Mouse (Mus musculus): Measurements from ENCODE around the gene Adamts8.

Adamts8 gene

DNA sequence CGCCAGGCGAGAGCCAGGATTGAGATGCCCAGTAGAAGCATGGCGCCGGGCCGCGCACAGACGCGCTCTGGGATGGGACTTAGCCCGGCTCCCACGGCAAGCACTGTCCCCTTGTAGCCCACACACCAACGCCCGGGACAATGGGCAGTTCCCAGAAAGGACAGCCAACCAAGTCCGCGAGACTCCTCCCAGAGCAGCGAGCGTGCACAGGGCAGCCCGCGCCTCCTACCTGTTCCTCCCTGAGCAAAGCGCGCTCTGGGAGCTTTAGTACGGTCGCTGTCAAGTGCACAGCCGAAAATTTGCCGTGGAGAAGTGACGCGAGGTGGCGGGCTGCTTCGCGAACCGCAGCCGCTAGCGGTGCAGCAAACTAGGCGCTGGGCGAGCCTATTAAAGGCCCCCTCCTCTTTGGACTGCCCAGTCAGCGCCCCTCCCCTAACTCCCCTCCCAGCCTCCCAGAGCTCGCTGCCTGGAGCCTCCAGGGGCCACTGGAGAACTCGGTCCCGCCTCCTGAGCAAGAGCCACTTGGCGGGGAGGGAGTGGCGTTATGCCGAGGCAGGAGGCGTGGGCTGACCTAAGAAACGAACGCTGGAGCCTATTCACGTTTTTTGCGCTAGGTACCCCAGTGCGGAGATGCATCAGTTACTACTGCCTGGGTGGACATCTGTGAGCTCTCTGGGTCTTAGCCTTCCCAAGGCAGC lies 20.0 kb upstream of the Adamts8 start, which contains the start of gene Adamts15:
Gene Adamts15, minus strand, starts transcription at position 256 of the 698 bp plus-strand sequence.
- peak; percentile 75 for ATAC-seq (ENCODE audit: low TSS enrichment)

- no peak for ATAC-seq (ENCODE audit: low TSS enrichment)
Observed at GRCm38 (mm10) chr9:30928759-30929158, 13.6 kb upstream of the Adamts8 start.

DNA sequence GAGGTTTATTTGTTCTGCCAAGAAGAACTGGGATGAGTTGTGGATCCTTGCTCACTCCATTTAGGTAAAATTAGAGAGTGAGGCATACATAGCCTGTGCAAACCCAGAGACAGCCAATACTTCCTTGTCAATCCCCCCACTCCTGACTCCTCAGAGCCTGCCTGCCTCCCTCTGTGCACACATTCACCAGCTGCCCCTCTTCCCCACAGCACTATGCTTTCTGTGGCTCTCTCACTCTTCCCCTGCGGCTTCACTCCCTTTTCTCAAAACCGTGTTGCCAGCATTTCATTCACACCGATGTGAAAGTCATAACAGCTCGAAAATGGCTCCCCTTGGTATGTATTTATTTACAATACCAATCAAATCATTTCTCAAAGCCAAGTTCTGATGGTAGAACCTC lies 10.0 kb upstream of the Adamts8 start:
- ATAC-seq (ENCODE audit: low TSS enrichment), result peak; percentile 13; the same call in 1 of the 2 replicates

DNA sequence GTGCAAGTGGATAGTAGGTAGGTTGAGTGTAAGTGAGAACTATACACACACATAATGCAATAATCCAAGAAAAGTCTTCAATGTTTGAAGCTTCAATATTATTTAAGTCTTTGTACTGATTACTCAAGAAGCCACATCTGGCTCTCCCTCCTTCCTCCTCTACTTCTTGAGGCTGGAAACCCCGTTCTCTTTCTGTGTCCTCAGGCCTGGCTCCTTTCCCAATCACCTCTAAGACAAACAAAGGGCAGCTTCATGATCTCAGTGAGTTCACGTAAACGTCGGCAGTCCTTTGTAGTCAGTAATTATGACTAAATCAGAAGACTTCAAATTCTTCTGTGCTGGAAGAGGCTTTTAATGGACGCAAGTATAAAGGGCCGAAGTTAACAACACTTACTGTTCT lies 7.5 kb upstream of the Adamts8 start:
- no peak for ATAC-seq (ENCODE audit: low TSS enrichment)

GRCm38 (mm10) chr9:30936674-30937438 lies 5.5 kb upstream of the Adamts8 start:
- ATAC-seq (ENCODE audit: low TSS enrichment), result peak; percentile 67; the same call in 1 of the 2 replicates

DNA sequence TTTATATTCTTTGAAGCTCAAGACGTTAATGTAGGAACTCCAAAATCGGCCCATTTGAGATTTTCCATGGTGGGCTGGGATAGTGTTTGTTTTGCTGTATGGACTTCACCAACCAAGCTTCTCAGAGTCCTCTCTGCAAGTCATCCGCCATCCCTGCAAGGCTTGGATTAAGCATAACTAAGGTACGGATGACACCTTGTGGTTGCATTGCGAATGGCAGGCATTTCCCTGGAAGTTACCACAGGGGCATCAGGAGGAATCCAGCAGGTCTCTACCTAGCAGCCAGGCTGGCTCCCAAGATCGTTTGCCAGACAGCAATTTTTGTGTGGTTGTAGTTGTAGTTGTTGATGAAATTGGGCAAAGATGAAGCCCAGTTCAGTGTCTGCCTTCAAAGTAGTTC lies 2.0 kb upstream of the Adamts8 start:
- peak; percentile 81 for ATAC-seq (ENCODE audit: low TSS enrichment)

GRCm38 (mm10) chr9:30943341-30943740 lies 979 bp downstream of the Adamts8 start:
- ATAC-seq (ENCODE audit: low TSS enrichment), result no peak

DNA sequence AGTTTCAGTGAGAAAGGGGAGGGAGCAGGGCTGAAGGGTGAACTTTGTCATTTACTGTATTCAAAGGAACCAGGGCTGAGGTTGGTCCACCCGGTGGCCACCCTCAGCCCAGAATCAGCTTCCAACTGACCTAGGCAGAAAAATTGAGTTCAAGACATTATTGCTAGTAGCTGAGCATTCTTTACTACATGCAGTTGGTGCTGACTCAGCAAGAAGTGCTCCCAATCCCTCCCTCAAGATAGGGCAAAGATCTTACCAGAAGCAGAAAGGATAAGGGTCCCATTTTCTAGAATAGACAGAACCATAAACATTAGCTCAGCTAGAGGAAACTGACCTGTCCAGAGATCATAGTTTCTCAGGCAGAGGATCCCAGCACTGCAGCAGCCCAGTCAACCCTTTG lies 1.9 kb downstream of the Adamts8 start:
- ATAC-seq (ENCODE audit: low TSS enrichment), result no peak

- ATAC-seq (ENCODE audit: low TSS enrichment), result no peak
Observed at GRCm38 (mm10) chr9:30945276-30945675, 2.9 kb downstream of the Adamts8 start.

- ATAC-seq (ENCODE audit: low TSS enrichment), result no peak
Observed at GRCm38 (mm10) chr9:30949422-30949821, 7.1 kb downstream of the Adamts8 start.

- no peak for ATAC-seq (ENCODE audit: low TSS enrichment)
Observed at GRCm38 (mm10) chr9:30949971-30950370, 7.6 kb downstream of the Adamts8 start.

DNA sequence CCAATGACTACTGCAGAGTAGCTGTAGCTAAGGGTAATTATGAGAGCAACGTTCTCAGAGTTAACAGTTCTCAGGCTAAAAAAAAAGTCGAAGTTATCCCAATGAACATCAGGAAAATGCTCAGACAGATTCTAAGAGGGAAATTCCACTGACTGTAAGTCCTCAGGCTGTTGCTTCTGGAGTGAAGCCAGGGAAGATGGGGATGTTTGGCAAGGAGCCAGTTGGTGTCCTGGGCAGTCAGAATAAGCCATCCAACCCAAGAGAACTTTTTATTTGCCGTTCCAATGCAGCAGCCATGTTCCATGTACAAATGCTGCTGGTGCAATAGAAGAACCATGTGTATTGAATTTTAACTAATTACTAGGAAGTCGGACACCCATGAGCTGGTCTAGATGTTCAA lies 8.2 kb downstream of the Adamts8 start:
- no peak for ATAC-seq (ENCODE audit: low TSS enrichment)

GRCm38 (mm10) chr9:30951461-30951860 lies 9.1 kb downstream of the Adamts8 start:
- ATAC-seq (ENCODE audit: low TSS enrichment), result no peak

DNA sequence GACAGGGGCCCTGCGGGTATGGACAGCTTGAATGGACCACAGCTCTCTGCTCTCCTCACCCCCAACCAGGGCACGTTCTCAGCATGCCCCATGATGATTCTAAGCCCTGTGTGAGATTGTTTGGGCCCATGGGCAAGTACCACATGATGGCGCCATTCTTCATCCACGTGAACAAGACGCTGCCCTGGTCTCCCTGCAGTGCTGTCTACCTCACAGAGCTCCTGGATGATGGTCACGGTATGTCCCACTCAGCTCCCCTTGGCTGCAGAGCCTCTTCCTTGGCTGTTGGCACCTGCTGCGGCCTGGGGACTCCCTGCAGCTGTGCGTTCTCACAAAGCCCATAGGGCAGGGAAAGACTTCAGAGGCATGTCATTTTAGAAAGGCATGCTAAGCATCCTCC lies 10.9 kb downstream of the Adamts8 start:
- peak; percentile 70; the same call in 1 of the 2 replicates for ATAC-seq (ENCODE audit: low TSS enrichment)

DNA sequence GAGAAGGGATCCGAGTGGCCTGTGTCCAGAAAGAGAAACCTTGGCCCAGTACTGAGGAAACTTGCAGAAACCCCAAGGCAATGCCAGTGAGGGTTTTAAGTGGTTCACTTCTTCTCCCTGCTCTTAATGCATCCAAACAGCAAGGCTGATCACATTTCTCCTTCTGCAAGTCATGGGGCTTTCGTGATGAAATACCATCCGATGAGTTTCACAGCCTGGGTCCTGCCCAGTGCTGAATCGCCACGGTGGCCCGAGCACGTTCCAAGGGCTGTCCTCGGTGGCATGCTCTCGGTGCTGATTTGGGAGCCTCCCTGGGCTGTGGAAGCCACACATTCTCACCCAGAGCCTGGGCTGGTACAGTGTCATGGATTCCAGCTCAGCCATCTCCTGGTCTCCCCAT lies 12.9 kb downstream of the Adamts8 start:
- no peak for ATAC-seq (ENCODE audit: low TSS enrichment)

GRCm38 (mm10) chr9:30963780-30964179 lies 21.4 kb downstream of the Adamts8 start:
- ATAC-seq (ENCODE audit: low TSS enrichment), result no peak

DNA sequence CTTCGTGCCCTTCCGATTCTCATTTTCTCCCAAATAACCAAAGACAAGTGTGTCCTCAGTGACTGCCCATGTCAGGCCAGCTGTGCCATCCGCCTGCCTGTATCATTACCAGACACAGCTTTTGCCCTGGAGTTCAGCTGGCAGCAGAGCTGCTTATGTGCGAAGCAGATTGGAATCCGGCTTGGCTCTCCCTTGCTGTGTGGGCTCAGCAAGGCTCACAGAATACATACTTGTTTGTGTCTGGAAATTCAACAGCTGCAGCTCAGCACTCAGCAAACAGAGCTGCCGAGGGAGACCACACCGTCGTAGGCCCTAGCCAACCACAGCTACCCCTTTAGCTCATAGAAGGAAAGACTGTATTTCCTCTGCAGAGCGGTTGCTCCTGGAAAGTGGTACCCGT lies 22.3 kb downstream of the Adamts8 start:
- ATAC-seq (ENCODE audit: low TSS enrichment), result peak; percentile 84

GRCm38 (mm10) chr9:30966881-30967280 lies 24.5 kb downstream of the Adamts8 start:
- ATAC-seq (ENCODE audit: low TSS enrichment), result no peak

DNA sequence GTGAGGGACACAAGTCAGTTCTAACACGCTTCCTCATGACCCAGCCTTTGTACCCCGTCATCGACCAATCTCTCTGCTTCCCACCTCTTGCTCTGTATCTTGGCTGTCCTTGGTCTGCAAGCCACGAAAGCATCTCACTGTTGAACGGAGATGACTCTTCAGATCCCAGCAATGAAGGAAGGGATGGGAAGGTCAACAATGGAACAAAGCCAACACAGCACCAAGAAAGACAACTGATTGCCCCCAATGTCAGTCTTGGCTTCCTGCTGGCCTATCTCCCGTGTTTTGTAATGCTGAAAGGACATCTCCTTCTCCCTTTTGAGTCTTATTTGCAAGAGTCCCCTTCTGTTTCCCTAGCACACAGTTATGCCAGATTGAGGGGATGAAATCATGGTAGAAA lies 25.8 kb downstream of the Adamts8 start:
- no peak for ATAC-seq (ENCODE audit: low TSS enrichment)

GRCm38 (mm10) chr9:30970001-30970400 lies 27.6 kb downstream of the Adamts8 start:
- no peak for ATAC-seq (ENCODE audit: low TSS enrichment)

GRCm38 (mm10) chr9:30971967-30972366 lies 29.6 kb downstream of the Adamts8 start:
- ATAC-seq (ENCODE audit: low TSS enrichment), result no peak

GRCm38 (mm10) chr9:30976339-30977023 lies 34.1 kb downstream of the Adamts8 start:
- ATAC-seq (ENCODE audit: low TSS enrichment), result no peak

GRCm38 (mm10) chr9:30980467-30980866 lies 38.1 kb downstream of the Adamts8 start:
- peak; percentile 62; the same call in 1 of the 2 replicates for ATAC-seq (ENCODE audit: low TSS enrichment)
